Mouse (Mus musculus): ENCODE measurements around the gene Cpeb4. TPM values are rescaled to one million over a fixed set of nuclear protein-coding genes. Genes with fewer than 3 reads are reported as not detected.
"Not testable (repeated sequence)": the region's sequence is repeated elsewhere in the genome, so short reads cannot be mapped to it uniquely, and the experiment has no call there.

Cpeb4 gene
- polyA plus RNA-seq, 1 experiment from 2014 or later, result 2.5 TPM

- Histone ChIP-seq H3K9me3 (peaks cover 8% of the 10 kb centered on the region), H3K4me3 (no peak overlapping the region), H3K36me3 (replicated peaks) (no peaks in the 10 kb centered on the region), H3K27me3 (ENCODE audit: poor library complexity, severe bottlenecking) (no peaks in the 10 kb centered on the region), H3K4me1 (no peaks in the 10 kb centered on the region), H3K27ac (no peak overlapping the region)
- 76% methylated on average over 8 of the region's 8 CpGs for whole genome bisulfite sequencing
- DNase-seq (ENCODE audit: extremely low spot score, low spot score), result no peak
Measured at GRCm38 (mm10) chr11:31974826-31975225, 102.8 kb downstream of the Cpeb4 start.

- Histone ChIP-seq H3K27ac (no peak overlapping the region), H3K4me1 (no peaks in the 10 kb centered on the region), H3K36me3 (replicated peaks) (no peaks in the 10 kb centered on the region), H3K27me3 (ENCODE audit: poor library complexity, severe bottlenecking) (no peaks in the 10 kb centered on the region), H3K4me3 (no peak overlapping the region), H3K9me3 (peaks cover 14% of the 10 kb centered on the region)
- DNase-seq (ENCODE audit: extremely low spot score, low spot score), result no peak
- 87% methylated on average over 5 of the region's 5 CpGs for WGBS
Measured at GRCm38 (mm10) chr11:31975678-31976077, 103.7 kb downstream of the Cpeb4 start.

GRCm38 (mm10) chr11:31976137-31976536 lies 104.1 kb downstream of the Cpeb4 start:
- H3K4me1 ChIP-seq, result no peaks in the 10 kb centered on the region
- no peak overlapping the region for H3K4me3 ChIP-seq
- 83% methylated on average over 5 of the region's 5 CpGs for WGBS
- no peaks in the 10 kb centered on the region for H3K27me3 ChIP-seq (ENCODE audit: poor library complexity, severe bottlenecking)
- H3K9me3 ChIP-seq, result peaks cover 15% of the 10 kb centered on the region
- no peak for DNase-seq (ENCODE audit: extremely low spot score, low spot score)
- no peaks in the 10 kb centered on the region for H3K36me3 ChIP-seq (replicated peaks)
- no peak overlapping the region for H3K27ac ChIP-seq

- H3K4me3 ChIP-seq; H3K36me3 ChIP-seq (replicated peaks); H3K4me1 ChIP-seq; DNase-seq (ENCODE audit: extremely low spot score, low spot score); H3K27me3 ChIP-seq (ENCODE audit: poor library complexity, severe bottlenecking); H3K27ac ChIP-seq: not testable (repeated sequence)
- 91% methylated on average over 5 of the region's 5 CpGs for WGBS
- H3K9me3 ChIP-seq, result peaks cover 22% of the 10 kb centered on the region
Measured at GRCm38 (mm10) chr11:31980089-31980488, 108.1 kb downstream of the Cpeb4 start.

- peaks cover 22% of the 10 kb centered on the region for H3K9me3 ChIP-seq
- no peaks in the 10 kb centered on the region for H3K27me3 ChIP-seq (ENCODE audit: poor library complexity, severe bottlenecking)
- WGBS, result 92% methylated on average over 7 of the region's 7 CpGs
- no peak overlapping the region for H3K27ac ChIP-seq
- no peak overlapping the region for H3K4me3 ChIP-seq
- H3K4me1 ChIP-seq, result no peaks in the 10 kb centered on the region
- DNase-seq (ENCODE audit: extremely low spot score, low spot score), result no peak
- H3K36me3 ChIP-seq (replicated peaks), result no peaks in the 10 kb centered on the region
Measured at GRCm38 (mm10) chr11:31981830-31982229, 109.8 kb downstream of the Cpeb4 start.

- peaks cover 22% of the 10 kb centered on the region for H3K9me3 ChIP-seq
- not testable (repeated sequence) for H3K36me3 ChIP-seq (replicated peaks); DNase-seq (ENCODE audit: extremely low spot score, low spot score); H3K27ac ChIP-seq; H3K27me3 ChIP-seq (ENCODE audit: poor library complexity, severe bottlenecking); H3K4me3 ChIP-seq; H3K4me1 ChIP-seq
- 85% methylated on average over 13 of the region's 13 CpGs for WGBS
Measured at GRCm38 (mm10) chr11:31982247-31982943, 110.4 kb downstream of the Cpeb4 start.

GRCm38 (mm10) chr11:31983249-31983648 lies 111.2 kb downstream of the Cpeb4 start:
- H3K27me3 ChIP-seq (ENCODE audit: poor library complexity, severe bottlenecking), result no peaks in the 10 kb centered on the region
- H3K36me3 ChIP-seq (replicated peaks), result no peaks in the 10 kb centered on the region
- peaks cover 22% of the 10 kb centered on the region for H3K9me3 ChIP-seq
- H3K27ac ChIP-seq, result no peak overlapping the region
- H3K4me3 ChIP-seq, result no peak overlapping the region
- no peaks in the 10 kb centered on the region for H3K4me1 ChIP-seq
- no peak for DNase-seq (ENCODE audit: extremely low spot score, low spot score)

- WGBS, result 78% methylated on average over 2 of the region's 2 CpGs
- Histone ChIP-seq H3K36me3 (replicated peaks) (no peaks in the 10 kb centered on the region), H3K9me3 (peaks cover 14% of the 10 kb centered on the region), H3K4me1 (no peaks in the 10 kb centered on the region), H3K27me3 (ENCODE audit: poor library complexity, severe bottlenecking) (no peaks in the 10 kb centered on the region), H3K27ac (no peak overlapping the region), H3K4me3 (no peak overlapping the region)
- no peak for DNase-seq (ENCODE audit: extremely low spot score, low spot score)
Measured at GRCm38 (mm10) chr11:31984786-31985185, 112.8 kb downstream of the Cpeb4 start.

Other genes with a start within 250 kb of the Cpeb4 start
- 120 and 124 TPM in 2 replicates for gene Bod1, start 200.3 kb upstream of the Cpeb4 start, polyA plus RNA-seq (2016; fragmentation: Nextera tagmentation; extraction: Ambion mirVana)
- 0.11 TPM in 1 of 2 replicates, not detected in the other for gene 4930524B15Rik, start 93.4 kb downstream of the Cpeb4 start, polyA plus RNA-seq (2016; fragmentation: Nextera tagmentation; extraction: Ambion mirVana)
- 9.8 and 16.1 TPM in 2 replicates for gene Nsg2, start 128.3 kb downstream of the Cpeb4 start, polyA plus RNA-seq (2016; fragmentation: Nextera tagmentation; extraction: Ambion mirVana)

Data from forebrain, embryonic 10.5 days (tissue).